Mouse (Mus musculus) neural tube, embryonic 12.5 days (tissue): ENCODE measurements around the gene Ccdc149. TPM values are rescaled to one million over a fixed set of nuclear protein-coding genes. Genes with fewer than 3 reads are reported as not detected.

Source experiments
- ATAC-seq: fragments of 200-750 bp; cut with Nextera tagmentation; 2 replicates; pipeline ENCODE4 v1.8.0; 2017; ENCODE audit warnings: low read depth, mild to moderate bottlenecking, moderate TSS enrichment, moderate library complexity; ENCODE audit not compliant: low FRiP score
- H3K27ac ChIP-seq: fragments of 300-500 bp; sonication (generic); 2 replicates; pipeline ENCODE4 v1.5.1; 2016
- H3K27me3 ChIP-seq: fragments of 300-500 bp; sonication (generic); replicated peaks from 2 replicates; pipeline ENCODE4 v1.6.1; 2016; ENCODE audit warnings: mild to moderate bottlenecking
- H3K36me3 ChIP-seq: fragments of 300-500 bp; sonication (generic); 2 replicates; pipeline ENCODE4 v1.6.1; 2016; ENCODE audit warnings: mild to moderate bottlenecking
- H3K4me1 ChIP-seq: fragments of 300-500 bp; sonication (generic); 2 replicates; pipeline ENCODE4 v1.6.1; 2016
- H3K4me2 ChIP-seq: fragments of 300-500 bp; sonication (generic); replicated peaks from 2 replicates; pipeline ENCODE4 v1.6.1; 2016; ENCODE audit warnings: mild to moderate bottlenecking
- H3K4me3 ChIP-seq: fragments of 300-500 bp; sonication (generic); 2 replicates; pipeline ENCODE4 v1.5.1; 2016
- H3K9ac ChIP-seq: fragments of 300-500 bp; sonication (generic); 2 replicates; pipeline ENCODE4 v1.6.1; 2016; ENCODE audit warnings: mild to moderate bottlenecking
- H3K9me3 ChIP-seq: fragments of 300-500 bp; sonication (generic); 2 replicates; pipeline ENCODE4 v1.6.1; 2016; ENCODE audit warnings: mild to moderate bottlenecking
- WGBS: fragments of 180-500 bp; shearing (Covaris S2); methylation state at CpG from one replicate; pipeline ENCODE4 v1.1.7; 2016; 5-methylcytosine and 5-hydroxymethylcytosine counted together
- polyA plus RNA-seq: library from polyadenylated mRNA; unstranded; fragments of >200 nt; fragmentation: Nextera tagmentation; extraction: Ambion mirVana; gene quantifications from 2 replicates; pipeline ENCODE4 v1.2.1, GENCODE M21; 2016

Ccdc149 gene
- polyA plus RNA-seq, 1 experiment from 2014 or later = 4.8 TPM

GRCm38 (mm10) chr5:52435533-52435932 is 35.8 kb downstream of the Ccdc149 start:
- H3K9me3 ChIP-seq = no peaks in the 10 kb centered on the region
- no peak overlapping the region for H3K4me2 ChIP-seq
- no peak for ATAC-seq
- H3K27me3 ChIP-seq = no peaks in the 10 kb centered on the region
- no peak overlapping the region for H3K27ac ChIP-seq
- 90% methylated on average over 6 of the region's 6 CpGs for WGBS
- no peak overlapping the region for H3K4me3 ChIP-seq
- no peaks in the 10 kb centered on the region for H3K36me3 ChIP-seq
- no peak overlapping the region for H3K9ac ChIP-seq
- H3K4me1 ChIP-seq = no peaks in the 10 kb centered on the region

DNA sequence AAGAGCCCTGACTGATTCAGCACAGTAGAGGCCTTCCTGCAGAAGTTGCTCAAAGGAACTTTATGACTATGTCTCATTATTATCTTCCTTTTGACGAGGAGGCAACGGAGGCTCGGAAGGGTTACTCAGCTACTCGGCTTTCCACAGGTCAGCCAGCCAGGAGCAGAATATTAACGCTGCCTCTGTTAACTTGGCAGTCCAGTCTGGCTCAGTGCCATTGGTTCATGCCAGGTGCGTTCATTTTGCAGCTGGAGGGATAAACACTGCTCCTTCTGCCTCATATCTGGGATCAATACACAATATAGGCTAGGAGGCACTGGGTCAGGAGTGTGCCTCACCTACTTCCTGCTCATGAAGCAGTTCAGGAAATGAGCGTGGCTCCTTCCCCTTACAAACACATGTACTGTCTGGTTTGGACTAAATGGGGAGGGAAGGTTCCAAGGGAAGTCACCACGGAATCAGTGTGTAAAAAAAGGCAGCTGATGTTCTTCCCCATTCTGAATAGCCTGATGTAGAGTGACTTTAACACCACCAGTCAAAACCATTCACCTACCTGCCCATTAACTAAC is 40.0 kb downstream of the Ccdc149 start:
- 70% methylated on average over 8 of the region's 8 CpGs for WGBS
- Histone ChIP-seq H3K4me3 (no peak overlapping the region), H3K27ac (no peak overlapping the region), H3K4me1 (no peaks in the 10 kb centered on the region), H3K9ac (no peak overlapping the region), H3K4me2 (no peak overlapping the region), H3K36me3 (no peaks in the 10 kb centered on the region), H3K27me3 (no peaks in the 10 kb centered on the region), H3K9me3 (no peaks in the 10 kb centered on the region)
- no peak for ATAC-seq

DNA sequence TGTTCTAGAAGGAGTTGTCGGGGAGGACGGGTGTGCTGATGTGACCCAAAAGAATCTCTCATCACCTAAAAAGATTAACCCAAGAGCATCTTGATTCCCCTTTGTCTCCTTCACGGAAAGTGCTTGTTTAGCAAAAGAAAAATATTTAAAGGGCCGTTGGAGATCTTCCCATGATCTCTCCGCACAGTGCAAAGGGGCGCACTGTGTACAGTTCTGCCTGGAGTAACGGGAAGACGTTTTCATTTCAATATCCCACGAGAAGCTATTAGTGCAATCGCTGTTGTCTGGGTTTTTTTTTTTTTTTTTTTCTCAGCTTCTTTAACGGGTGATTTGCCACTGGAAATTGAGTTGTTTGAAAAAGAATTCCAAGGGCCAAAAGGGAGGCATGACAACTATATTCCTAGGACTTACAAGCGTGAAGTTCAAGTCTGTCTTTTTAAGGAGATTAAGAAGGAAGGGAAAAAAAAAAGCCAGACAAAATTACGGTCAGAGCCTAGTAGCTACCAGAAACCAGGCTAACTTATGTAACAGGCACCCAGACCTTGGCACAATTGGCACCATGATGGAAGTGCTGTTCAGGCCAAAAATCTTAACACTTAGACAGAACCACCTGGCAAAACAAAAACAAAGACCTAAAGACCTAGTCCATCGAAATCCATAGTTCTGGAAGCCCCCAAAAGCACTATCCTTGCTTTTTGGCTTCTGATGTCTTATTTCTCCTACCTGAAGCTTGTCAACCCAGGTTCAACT is 41.4 kb downstream of the Ccdc149 start:
- no peak overlapping the region for H3K27ac ChIP-seq
- no peak for ATAC-seq

GRCm38 (mm10) chr5:52428613-52429012 is 42.7 kb downstream of the Ccdc149 start:
- no peak overlapping the region for H3K4me2 ChIP-seq
- H3K9ac ChIP-seq = no peak overlapping the region
- no peaks in the 10 kb centered on the region for H3K36me3 ChIP-seq
- no peak overlapping the region for H3K4me3 ChIP-seq
- no peak for ATAC-seq
- no peak overlapping the region for H3K27ac ChIP-seq
- whole genome bisulfite sequencing = 31% methylated on average over 4 of the region's 4 CpGs
- no peaks in the 10 kb centered on the region for H3K27me3 ChIP-seq
- H3K4me1 ChIP-seq = no peaks in the 10 kb centered on the region
- no peaks in the 10 kb centered on the region for H3K9me3 ChIP-seq

More for the DNA sequence above, 41.4 kb downstream of the Ccdc149 start:
- Histone ChIP-seq H3K27me3 (no peaks in the 10 kb centered on the region), H3K4me3 (no peak overlapping the region), H3K9ac (no peak overlapping the region), H3K4me2 (no peak overlapping the region), H3K4me1 (no peaks in the 10 kb centered on the region), H3K9me3 (no peaks in the 10 kb centered on the region), H3K36me3 (no peaks in the 10 kb centered on the region)
- 80% methylated on average over 14 of the region's 14 CpGs for WGBS

DNA sequence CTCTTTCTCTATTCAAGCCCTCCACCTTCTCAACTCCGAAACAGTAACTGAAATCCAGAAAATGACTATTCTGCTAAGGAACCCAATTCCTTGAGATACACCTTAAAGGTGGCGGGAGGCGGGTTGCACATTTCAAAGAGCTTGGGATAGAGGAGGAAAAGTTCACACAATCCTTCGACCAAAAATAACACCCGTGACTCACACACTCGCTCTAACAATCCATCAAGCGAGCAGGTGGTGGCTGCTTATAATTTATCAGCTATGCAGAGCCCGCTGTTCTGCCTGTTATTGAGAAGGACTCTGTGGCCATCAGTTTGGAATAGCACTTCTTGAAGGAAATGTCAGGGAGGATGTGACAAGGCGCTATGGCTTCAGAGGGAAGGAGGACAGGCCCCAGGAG is 45.5 kb downstream of the Ccdc149 start:
- H3K27me3 ChIP-seq = no peaks in the 10 kb centered on the region
- 86% methylated on average over 9 of the region's 9 CpGs for WGBS
- no peaks in the 10 kb centered on the region for H3K36me3 ChIP-seq
- H3K9me3 ChIP-seq = no peaks in the 10 kb centered on the region
- no peak for ATAC-seq
- no peaks in the 10 kb centered on the region for H3K4me1 ChIP-seq
- H3K4me2 ChIP-seq = no peak overlapping the region
- H3K4me3 ChIP-seq = no peak overlapping the region
- H3K27ac ChIP-seq = no peak overlapping the region
- H3K9ac ChIP-seq = no peak overlapping the region

DNA sequence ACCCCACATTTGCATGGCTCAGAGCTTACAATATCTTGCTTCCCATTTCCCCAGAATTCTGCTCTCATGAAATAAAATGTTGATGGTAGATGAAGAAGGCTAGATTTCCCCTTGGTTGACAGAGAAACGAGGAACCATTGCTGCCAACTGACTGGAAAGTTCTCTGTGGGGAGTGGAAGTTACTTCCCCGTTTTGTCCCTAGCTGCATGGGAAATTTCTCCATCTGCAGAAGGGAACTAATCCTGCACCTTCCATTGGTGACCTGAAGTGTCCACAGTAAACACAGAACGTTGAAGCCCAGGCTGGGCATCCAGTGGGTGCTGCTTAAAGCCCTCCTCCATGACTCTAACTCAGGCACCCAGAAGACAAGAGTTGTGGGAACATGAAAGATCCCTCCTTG is 47.4 kb downstream of the Ccdc149 start:
- H3K36me3 ChIP-seq = no peaks in the 10 kb centered on the region
- no peaks in the 10 kb centered on the region for H3K9me3 ChIP-seq
- H3K27ac ChIP-seq = no peak overlapping the region
- WGBS = 80% methylated on average over 3 of the region's 3 CpGs
- no peak overlapping the region for H3K4me2 ChIP-seq
- no peaks in the 10 kb centered on the region for H3K4me1 ChIP-seq
- no peaks in the 10 kb centered on the region for H3K27me3 ChIP-seq
- no peak overlapping the region for H3K4me3 ChIP-seq
- no peak overlapping the region for H3K9ac ChIP-seq
- no peak for ATAC-seq

DNA sequence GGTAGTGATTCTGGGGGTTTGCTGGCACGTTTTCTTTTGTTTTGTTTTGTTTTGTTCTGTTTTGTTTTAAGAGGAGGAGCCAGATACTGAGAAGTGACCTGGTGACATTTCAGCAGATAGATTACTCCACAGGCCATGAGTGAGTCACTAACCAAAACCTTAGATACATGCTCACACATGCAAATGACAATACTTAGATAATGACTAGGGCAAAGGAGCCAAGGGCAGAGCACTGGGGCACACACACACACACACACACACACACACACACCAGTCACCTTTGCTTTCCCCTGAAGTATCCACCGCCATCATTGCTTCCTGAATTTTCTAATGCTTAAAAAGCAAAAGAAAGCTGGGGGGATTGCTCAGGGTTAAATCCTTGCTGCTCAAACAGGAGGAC is 54.8 kb downstream of the Ccdc149 start:
- Histone ChIP-seq H3K27ac (no peak overlapping the region), H3K9me3 (0 out of 2 replicates have a peak, but pooled peaks cover 4% of the 10 kb centered on the region), H3K4me1 (no peaks in the 10 kb centered on the region), H3K4me3 (no peak overlapping the region), H3K36me3 (no peaks in the 10 kb centered on the region), H3K27me3 (no peaks in the 10 kb centered on the region), H3K9ac (no peak overlapping the region), H3K4me2 (no peak overlapping the region)
- 59% methylated on average over 2 of the region's 2 CpGs for WGBS
- no peak for ATAC-seq

GRCm38 (mm10) chr5:52415917-52416316 is 55.4 kb downstream of the Ccdc149 start:
- ATAC-seq = no peak
- no peak overlapping the region for H3K4me2 ChIP-seq
- no peak overlapping the region for H3K27ac ChIP-seq
- H3K4me1 ChIP-seq = no peaks in the 10 kb centered on the region
- no peak overlapping the region for H3K4me3 ChIP-seq
- H3K27me3 ChIP-seq = no peaks in the 10 kb centered on the region
- H3K9me3 ChIP-seq = 0 out of 2 replicates have a peak, but pooled peaks cover 4% of the 10 kb centered on the region
- no peaks in the 10 kb centered on the region for H3K36me3 ChIP-seq
- 89% methylated on average over 6 of the region's 6 CpGs for WGBS
- no peak overlapping the region for H3K9ac ChIP-seq

DNA sequence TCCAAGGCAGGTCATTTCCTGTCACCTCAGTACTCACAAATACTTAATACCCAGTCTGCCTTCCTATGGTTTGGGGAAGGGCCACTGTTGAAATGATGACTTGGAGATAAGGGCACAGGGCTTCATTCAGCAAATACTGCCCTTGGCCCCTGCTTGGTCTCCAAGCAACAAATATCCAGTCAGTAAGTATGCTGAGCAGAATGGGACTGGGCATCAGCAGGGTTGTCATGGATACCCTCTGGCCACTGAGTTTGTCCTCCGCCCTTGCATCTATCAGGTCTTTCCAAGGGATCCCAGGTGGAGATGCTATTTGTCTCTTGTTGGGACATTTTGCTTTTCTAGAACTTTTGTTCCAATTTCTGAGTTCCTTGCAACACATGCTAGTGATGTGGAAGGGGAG is 56.1 kb downstream of the Ccdc149 start:
- H3K9ac ChIP-seq = no peak overlapping the region
- WGBS = 37% methylated on average over 1 of the region's 1 CpGs

GRCm38 (mm10) chr5:52411567-52411966 is 59.8 kb downstream of the Ccdc149 start:
- no peak overlapping the region for H3K4me3 ChIP-seq
- no peak overlapping the region for H3K4me2 ChIP-seq
- H3K36me3 ChIP-seq = no peaks in the 10 kb centered on the region
- no peaks in the 10 kb centered on the region for H3K27me3 ChIP-seq
- no peaks in the 10 kb centered on the region for H3K4me1 ChIP-seq
- no peak for ATAC-seq
- H3K27ac ChIP-seq = no peak overlapping the region
- no peak overlapping the region for H3K9ac ChIP-seq
- 72% methylated on average over 3 of the region's 3 CpGs for WGBS
- H3K9me3 ChIP-seq = 0 out of 2 replicates have a peak, but pooled peaks cover 4% of the 10 kb centered on the region

More for the DNA sequence above, 56.1 kb downstream of the Ccdc149 start:
- Histone ChIP-seq H3K4me1 (no peaks in the 10 kb centered on the region), H3K27ac (no peak overlapping the region), H3K27me3 (no peaks in the 10 kb centered on the region), H3K4me3 (no peak overlapping the region), H3K4me2 (no peak overlapping the region), H3K9me3 (0 out of 2 replicates have a peak, but pooled peaks cover 4% of the 10 kb centered on the region), H3K36me3 (no peaks in the 10 kb centered on the region)
- ATAC-seq = no peak

DNA sequence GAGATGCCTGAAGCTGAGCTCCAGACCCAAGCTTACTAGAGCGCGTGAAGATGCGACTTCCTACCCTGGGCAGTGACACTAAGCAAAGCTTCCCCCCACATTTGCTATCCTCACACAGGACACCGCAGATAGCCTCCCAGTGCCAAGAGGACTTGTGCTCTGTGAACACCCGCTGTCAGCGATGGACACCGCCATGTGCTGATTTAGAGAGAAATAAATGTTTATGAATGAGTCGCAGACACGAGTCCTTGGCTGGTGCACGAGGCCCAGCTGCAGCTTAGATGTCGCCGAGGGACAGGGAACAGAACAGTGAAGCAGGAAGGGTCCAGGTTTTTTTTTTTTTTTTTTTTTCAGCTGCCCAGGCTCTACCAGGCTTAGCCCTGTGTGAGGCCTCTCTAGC is 61.1 kb downstream of the Ccdc149 start:
- no peak for ATAC-seq
- no peak overlapping the region for H3K4me2 ChIP-seq
- H3K9me3 ChIP-seq = 0 out of 2 replicates have a peak, but pooled peaks cover 4% of the 10 kb centered on the region
- H3K4me1 ChIP-seq = no peaks in the 10 kb centered on the region
- H3K36me3 ChIP-seq = no peaks in the 10 kb centered on the region
- H3K27ac ChIP-seq = no peak overlapping the region
- 85% methylated on average over 12 of the region's 12 CpGs for WGBS
- no peak overlapping the region for H3K9ac ChIP-seq
- H3K4me3 ChIP-seq = no peak overlapping the region
- no peaks in the 10 kb centered on the region for H3K27me3 ChIP-seq

DNA sequence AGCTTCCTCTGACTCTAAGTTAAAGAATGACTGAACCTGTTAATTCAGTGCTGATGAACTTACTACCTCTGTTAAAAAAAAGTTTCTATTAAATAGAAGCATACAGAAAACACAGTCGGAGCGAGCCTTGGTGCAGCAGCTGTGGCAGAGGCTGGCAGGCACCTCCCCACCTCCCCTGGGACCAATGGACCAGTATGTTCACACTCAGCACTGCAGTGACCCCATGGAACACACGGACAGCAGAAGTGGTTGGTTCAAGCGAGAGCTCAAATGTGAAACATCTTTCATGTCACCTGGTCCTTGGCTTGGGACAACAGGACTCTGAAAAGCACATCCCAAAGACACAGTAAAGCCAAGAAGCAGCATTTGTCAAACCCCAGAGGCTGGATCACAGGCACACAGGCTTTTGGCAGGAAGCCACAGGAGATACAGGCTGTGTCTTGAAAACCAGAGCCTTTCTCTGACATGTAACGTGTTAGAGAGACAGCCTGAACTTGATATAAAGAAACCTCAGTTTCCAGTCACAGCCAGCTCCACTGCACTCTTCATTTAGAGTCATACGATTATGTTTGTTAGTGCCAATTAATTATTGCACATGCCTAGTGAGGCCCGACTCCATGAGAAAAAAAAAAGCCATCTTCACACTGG is 62.5 kb downstream of the Ccdc149 start:
- H3K4me2 ChIP-seq = no peak overlapping the region
- 0 out of 2 replicates have a peak, but pooled peaks cover under 1% of the 10 kb centered on the region for H3K9me3 ChIP-seq
- H3K4me1 ChIP-seq = no peaks in the 10 kb centered on the region
- H3K27ac ChIP-seq = no peak overlapping the region
- WGBS = 78% methylated on average over 7 of the region's 7 CpGs
- H3K36me3 ChIP-seq = no peaks in the 10 kb centered on the region
- H3K27me3 ChIP-seq = no peaks in the 10 kb centered on the region
- no peak for ATAC-seq
- H3K9ac ChIP-seq = no peak overlapping the region
- H3K4me3 ChIP-seq = no peak overlapping the region
